Mouse (Mus musculus) layer of hippocampus, postnatal 14 days (tissue): ENCODE data around the gene Scd1. TPM values are rescaled to one million over a fixed set of nuclear protein-coding genes. Genes with fewer than 3 reads are reported as not detected.
"Not testable (repeated sequence)": the region's sequence is repeated elsewhere in the genome, so short reads cannot be mapped to it uniquely, and the experiment has no call there.

ENCODE experiments used
- DNase-seq, 2 experiments: peaks; one replicate each; pipeline ENCODE4 v3.0.0; 2021 to 2022; ENCODE audit warnings: low spot score in 2 of 2, mixed read lengths in 1 of 2
- total RNA-seq, 2 experiments: library from RNA; stranded (reverse); gene quantifications; 2 replicates each; pipeline ENCODE4 v1.2.3; 2021

Scd1 gene
- total RNA-seq, 2 experiments from 2014 or later: 147 to 154 TPM

- no peak for DNase-seq
Observed at GRCm38 (mm10) chr19:44369371-44369770, 38.3 kb downstream of the Scd1 start.

- not testable (repeated sequence) for DNase-seq
Observed at GRCm38 (mm10) chr19:44367076-44367475, 40.6 kb downstream of the Scd1 start.

- DNase-seq: no peak
Observed at GRCm38 (mm10) chr19:44365733-44366132, 41.9 kb downstream of the Scd1 start.

- DNase-seq: peak; percentile 3 to 25
Observed at GRCm38 (mm10) chr19:44364029-44364428, 43.6 kb downstream of the Scd1 start.

GRCm38 (mm10) chr19:44363529-44363928 is 44.1 kb downstream of the Scd1 start:
- DNase-seq: peak; percentile 64 to 69

GRCm38 (mm10) chr19:44358700-44359099 is 49.0 kb downstream of the Scd1 start:
- no peak for DNase-seq

GRCm38 (mm10) chr19:44351756-44352155 is 55.9 kb downstream of the Scd1 start:
- no peak for DNase-seq

GRCm38 (mm10) chr19:44349689-44350088 is 58.0 kb downstream of the Scd1 start:
- no peak for DNase-seq

Other genes starting within 250 kb of the Scd1 start
- gene Pkd2l1, start 215.4 kb downstream of the Scd1 start, total RNA-seq: not detected
- under 1 TPM; 0.62 TPM for gene Scd3, start 204.6 kb downstream of the Scd1 start, total RNA-seq
- gene Scd2, start 114.2 kb downstream of the Scd1 start, total RNA-seq: 100 to 1,000 TPM; 702 to 713 TPM
- gene Scd4, start 74.8 kb downstream of the Scd1 start, total RNA-seq: 1 to 10 TPM; 2.5 to 2.6 TPM
- under 1 TPM; 0.21 to 0.37 TPM for gene Wnt8b, start 85.6 kb upstream of the Scd1 start, total RNA-seq
- gene Sec31b, start 138.0 kb upstream of the Scd1 start, total RNA-seq: under 1 TPM; 0.14 to 0.24 TPM
- not detected for gene Gm20538, start 145.0 kb upstream of the Scd1 start, total RNA-seq
- 100 to 1,000 TPM; 428 to 432 TPM for gene Ndufb8, start 147.6 kb upstream of the Scd1 start, total RNA-seq
- gene Hif1an, start 155.0 kb upstream of the Scd1 start, total RNA-seq: 10 to 100 TPM; 30.5 to 31.2 TPM